Mouse (Mus musculus) frontal cortex, postnatal 25 days (tissue): ENCODE results near the gene 3110009E18Rik.
A peak's percentile ranks its signal among the peaks of the same experiment; 100 is the strongest.

ENCODE experiments used
- DNase-seq, 2 experiments: peaks; one replicate each; pipeline ENCODE4 v3.0.0; 2022; ENCODE audit warnings: low spot score in 2 of 2

The 3110009E18Rik gene

GRCm38 (mm10) chr1:120101227-120101609 is 19.8 kb upstream of the 3110009E18Rik start:
- no peak for DNase-seq

- DNase-seq, result no peak
Measured at GRCm38 (mm10) chr1:120105556-120105959, 15.4 kb upstream of the 3110009E18Rik start.

- no peak for DNase-seq
Measured at GRCm38 (mm10) chr1:120109741-120110432, 11.1 kb upstream of the 3110009E18Rik start.

GRCm38 (mm10) chr1:120111766-120112165 is 9.2 kb upstream of the 3110009E18Rik start:
- no peak for DNase-seq

DNA sequence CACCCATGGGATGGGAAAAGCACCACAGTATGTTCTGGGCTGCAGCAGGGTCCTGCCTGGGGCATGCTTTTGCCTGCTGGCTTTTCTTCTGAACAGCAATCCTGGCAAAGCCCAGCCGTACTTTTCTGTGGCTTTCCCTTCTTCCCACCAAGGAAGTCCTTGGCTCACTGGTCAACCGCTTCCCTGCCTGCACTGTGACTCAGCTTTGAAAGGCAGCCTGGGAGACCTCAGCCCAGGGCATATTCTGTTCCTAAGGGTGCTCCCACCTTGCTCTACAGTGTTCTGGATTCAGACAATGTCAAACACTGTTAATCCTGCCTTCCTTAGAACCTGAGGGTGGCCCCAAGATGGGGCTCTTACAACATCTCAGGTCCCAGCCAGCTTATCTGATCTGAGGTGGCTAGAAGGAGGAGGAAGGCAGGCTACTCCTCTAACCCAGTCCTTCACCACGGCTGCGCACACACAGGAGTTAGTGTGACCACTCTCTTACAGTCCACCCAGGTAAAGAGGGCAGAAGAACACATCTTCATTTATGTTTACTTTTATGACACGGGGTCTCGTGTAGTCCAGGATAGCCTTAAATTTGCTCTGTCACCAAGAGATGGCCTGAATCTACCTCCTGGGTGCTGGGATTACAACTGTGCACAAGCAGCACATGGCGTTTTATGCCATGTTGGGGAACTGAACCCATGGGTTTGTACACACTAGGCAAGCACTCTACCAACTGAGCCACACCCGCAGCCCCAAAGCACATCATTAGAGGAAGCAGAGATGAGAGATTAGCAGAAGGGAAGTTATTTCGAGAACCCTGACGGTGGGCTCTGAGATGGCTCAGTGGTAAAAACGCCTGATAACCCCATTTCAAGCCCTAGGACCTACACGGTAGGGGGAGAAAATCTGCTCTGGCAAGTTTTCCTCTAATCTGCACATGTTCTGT is 8.5 kb upstream of the 3110009E18Rik start:
- DNase-seq, result no peak

DNA sequence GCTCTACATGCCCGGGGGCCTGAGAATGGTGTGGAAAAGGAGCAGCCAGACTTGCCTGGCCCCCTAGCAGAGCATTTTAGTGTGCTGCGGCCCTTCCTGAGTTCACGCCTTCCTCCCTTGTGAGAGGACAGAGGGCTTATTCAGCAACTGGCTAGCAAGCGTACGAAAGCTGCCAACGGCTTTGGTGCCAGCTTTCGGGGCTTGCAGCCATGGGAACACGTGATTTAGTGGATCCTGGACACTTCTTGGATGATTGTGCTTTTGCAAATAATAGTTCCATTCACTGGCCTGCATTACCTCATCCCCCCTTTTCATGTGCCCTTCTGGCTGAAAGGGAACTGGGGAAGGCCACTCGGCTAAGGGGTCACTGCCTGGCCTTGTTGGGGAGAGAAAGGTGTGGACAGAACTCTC is 5.3 kb upstream of the 3110009E18Rik start:
- peak in 1 of 2 experiments; percentile 52 for DNase-seq

GRCm38 (mm10) chr1:120116106-120116505 is 4.9 kb upstream of the 3110009E18Rik start:
- DNase-seq, result no peak

DNA sequence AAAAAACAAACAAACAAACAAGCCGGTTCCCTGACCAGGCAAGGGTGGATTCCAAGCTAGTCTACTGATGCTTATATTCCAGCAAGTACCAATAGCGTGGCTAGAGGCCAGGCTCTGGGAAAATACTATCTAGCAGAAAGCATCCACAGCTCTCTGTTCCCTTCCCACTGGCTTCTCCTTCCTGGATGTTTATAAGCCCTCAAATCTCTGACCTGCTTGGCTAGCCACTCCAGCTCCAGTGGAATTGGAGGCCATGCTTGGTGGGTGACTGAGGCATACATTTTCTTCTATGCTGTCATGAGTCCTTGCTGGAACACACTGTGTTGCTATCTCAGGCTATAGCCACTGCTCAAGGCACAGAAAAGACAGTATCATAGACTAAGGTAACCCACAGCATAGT is 2.1 kb upstream of the 3110009E18Rik start:
- DNase-seq, result no peak

DNA sequence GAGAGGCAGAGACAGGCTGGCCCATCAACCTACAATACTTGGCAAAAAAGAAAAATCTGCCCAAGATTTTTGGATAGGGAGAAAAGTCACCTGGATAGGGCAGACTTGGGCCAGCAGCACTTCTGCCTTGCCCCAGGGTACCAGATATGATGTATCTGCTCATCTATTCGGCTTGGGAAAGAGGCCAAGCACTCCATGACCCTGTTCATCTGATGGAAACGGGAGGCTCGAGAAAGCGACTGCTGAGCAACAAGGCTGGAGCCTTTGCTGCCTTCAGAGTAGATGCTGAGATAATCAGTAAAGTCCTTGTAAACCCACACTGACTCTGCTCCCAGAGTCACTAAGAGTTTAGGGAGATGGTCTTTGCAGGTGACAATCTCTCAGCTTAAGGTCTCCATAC is 1.6 kb upstream of the 3110009E18Rik start:
- no peak for DNase-seq

DNA sequence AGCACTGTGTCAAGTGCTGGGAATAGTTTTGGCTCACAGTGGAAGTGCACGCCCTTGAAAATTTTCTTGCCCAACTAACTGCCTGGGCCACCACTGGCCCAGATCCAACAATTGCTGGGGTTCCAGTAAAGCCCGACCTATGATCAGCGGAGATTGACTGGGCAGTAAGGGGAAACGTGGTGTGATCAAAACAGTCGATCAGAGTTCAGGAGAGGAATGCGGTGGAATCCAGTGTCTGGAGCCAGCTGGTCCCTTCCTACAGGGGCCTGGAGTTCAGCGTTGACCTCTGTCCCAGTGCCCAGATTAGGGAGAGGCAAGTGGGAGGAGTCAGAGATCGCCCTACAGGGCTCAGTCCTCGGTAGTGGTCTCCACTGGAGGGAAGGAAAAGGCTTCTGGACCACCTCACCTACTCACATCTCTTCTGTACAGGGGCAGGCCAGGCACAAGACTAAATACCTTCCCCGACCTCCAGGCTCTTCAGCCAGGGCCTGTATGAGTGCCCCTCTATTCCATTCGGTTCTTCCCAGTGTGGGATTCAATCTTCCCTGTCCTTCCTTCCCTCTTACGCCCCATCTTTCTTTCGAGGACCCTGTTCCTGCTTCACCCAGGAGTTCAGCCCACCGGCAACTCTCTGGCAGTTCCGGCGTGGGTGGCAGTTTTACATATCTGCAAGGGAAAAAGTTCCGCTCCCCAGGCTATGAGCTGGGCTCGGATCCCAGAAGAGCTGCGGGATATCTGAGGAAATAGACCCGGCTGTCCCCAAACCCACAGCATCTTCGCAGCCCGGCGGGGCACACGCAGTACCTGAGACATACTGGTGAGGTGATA is 632 bp upstream of the 3110009E18Rik start:
- DNase-seq, result no peak

DNA sequence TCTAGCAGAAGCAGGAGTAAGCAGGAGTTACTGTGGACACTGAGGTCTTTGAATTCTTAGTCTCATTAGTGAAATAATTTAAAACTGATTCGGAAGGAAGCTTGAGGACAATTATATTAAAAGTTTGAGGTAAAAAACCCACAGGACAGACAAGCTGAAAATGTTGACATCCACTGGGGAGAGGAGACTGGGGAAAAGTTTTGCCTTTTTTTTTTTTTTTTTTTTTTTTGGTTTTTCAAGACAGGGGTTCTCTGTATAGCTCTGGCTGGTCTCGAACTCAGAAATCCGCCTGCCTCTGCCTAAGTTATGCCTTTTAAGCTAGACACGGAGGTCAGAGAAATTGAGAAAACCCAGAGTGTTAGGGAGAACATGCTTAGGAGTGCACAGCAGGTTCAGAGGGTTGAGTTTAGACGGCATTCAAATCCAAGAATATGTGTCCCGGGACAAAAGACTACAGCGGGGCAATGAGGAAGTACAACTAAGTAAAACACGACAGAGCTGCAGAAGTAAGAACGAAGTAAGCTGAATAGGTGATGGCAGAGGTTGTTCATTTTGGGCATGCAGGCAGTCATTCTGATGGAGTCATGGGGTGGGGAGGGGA is 1.0 kb downstream of the 3110009E18Rik start:
- DNase-seq, result no peak

- DNase-seq, result no peak
Measured at GRCm38 (mm10) chr1:120122634-120123383, 1.8 kb downstream of the 3110009E18Rik start.

DNA sequence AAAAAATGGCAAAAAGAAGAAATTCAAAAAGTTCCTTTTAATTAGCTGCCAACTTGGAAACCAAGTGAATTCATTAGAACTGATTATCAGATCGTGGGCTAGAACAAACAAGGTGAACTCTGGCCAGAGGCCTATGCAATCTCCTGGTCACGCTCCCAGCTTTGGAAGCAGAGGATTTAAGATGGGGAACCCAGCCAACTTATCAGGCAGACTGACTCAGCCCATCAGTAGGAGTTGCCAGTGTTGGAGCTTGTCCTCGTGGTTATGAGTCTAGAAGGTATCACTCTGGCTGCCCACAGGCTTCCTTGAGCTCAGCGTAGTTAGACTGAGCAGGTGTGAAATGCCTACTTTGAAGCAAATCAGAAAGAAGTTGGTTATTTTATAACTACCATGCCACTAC is 3.9 kb downstream of the 3110009E18Rik start:
- DNase-seq, result no peak

DNA sequence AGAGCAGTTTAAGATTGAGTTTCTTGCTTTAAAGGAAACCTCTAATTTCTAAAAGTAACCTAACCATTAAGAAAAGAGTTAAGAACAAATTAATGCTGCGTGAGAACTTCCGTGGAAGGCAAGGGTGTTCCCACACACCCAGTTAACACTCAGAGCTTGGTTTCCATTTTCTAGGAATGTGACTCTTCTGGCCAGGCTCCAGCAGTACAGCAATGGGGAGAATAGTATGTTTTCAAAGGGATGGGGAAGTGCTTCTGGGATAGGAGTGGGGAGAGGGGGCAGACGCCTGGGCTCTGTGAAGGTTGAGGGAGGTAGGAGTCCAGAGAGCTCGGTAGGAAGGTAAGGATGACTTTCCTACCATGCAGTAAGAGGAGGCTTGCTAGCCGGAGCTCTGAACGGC is 4.5 kb downstream of the 3110009E18Rik start:
- DNase-seq, result no peak

DNA sequence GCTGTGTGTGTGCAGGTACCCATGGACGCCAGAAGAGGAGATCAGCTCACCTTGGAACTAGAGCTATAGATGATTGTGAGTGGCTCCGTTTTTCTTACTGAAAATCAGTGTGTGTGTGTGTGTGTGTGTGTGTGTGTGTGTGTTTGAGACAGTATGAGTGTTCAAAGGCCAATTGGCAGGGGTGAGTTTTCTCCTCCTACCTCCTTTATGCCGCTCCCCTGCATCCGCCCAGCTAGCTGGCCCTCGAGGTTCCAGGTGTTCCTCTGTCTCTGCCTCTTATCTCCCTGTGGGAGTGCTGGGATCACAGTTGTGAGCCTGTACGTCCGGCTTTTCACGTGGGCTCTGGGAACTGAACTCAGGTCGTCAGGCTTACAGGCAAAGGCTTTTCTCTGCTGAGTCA is 5.3 kb downstream of the 3110009E18Rik start:
- no peak for DNase-seq

DNA sequence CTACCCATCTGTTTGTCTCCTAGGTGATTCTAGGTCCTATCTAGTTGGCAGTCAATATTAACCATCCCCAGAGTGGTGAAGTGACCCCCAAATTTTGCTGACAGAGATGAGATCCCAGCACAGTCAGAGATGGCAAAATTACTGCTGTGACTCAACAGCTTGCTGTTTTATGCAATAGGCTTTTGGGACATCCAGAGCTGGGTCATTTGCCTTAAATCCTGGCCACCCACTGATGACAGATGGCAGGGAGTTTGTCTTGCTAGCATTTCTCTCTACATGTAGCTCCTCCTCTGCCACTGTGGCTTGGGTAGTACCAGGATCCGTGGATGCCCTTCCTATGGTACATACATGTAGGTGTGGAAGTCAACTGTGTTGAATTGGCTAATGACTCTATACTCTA is 11.4 kb downstream of the 3110009E18Rik start:
- no peak for DNase-seq

DNA sequence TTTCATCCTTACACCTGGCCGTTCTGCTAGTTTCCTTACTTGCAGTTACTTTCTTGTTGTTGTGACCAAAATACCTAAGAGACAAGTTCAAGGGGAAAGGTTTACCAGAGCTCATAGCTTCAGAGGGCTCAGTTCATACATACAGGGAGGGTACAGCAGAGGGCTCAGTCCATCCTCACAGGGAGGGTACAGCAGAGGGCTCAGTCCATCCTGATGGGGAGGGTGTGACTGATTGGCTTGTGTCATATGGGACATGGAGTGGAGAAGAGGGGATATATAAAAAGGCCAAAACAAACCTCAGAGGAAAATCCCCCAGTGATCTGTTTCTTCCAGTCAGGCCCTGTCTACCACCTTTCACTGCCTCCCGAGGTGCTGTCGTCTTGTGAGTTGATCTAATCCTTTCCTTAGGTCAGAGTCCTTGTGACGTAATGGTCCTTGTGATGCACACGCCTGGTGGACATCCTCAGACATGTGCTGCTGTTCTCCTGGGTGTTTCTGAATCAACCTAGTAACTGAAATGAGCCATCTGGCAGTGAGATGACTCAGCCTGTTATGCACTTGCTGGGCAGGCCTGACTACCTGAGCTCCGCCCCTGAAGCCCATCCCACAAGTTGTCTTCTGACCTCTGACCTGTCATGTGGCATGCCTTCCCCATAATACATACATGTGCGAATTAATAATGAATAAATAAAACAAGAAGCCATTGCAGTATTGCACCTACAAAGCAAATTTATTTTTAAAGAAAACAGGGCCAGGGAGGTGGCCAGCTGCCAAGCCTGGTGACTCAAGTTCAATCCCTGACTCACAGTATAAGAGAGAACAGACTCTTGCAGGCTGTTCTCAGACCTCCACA is 15.2 kb downstream of the 3110009E18Rik start:
- peak in 1 of 2 experiments; percentile 26 for DNase-seq

DNA sequence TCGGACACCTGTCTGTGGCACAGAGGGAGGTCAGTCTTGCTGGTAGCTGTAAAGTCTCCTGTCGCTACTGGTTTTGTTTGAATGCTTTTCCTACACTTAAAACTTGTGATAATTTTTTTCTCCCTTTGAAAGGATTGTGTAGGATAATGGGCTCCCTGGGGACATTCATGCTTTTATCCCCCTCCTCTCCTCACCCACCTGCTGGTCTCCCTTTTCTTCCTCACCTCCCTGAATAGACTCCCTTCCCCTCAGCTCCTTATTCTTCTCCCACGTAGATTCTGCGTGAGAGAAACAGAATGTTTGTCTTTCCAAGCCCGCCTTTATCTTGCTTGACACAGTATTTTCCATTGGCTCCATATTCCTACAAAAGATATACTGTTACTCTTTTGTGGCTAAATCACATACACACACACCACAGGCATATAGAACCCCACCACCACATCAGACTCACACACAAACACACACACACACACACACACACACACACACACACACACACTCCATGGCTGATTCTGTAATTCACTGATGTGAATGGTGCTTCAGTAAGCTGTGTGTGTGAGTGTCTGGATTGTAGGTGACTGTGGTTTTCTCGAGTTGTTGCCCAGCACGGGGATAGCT is 18.0 kb downstream of the 3110009E18Rik start:
- no peak for DNase-seq

DNA sequence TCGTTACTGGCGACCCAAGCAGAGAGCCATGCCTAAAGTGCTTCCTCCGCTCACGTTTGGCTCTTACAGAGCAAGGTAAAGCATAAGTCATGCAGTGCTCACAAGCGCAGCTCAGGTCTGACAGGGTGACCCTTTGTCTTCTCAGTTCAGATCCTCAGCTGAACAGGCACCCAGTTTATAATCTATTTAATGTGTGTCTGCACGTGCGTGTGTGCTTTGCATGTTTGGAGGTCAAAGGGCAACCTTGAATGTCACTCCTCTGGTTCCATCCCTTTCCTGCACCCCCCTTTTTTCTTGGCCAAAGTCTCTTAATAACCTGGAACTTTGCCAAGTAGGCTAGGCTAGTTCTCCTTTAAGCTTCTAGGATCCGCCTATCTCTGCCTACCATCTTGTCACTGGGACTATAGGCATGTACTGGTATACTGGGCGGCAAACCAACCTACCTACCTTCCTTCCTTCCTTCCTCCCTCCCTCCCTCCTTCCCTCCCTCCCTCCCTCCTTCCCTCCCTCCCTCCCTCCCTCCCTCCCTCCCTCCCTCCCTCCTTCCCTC is 19.2 kb downstream of the 3110009E18Rik start:
- DNase-seq, result no peak
